ENCODE assay signal across 17 mouse cellular contexts in the genomic region with DNA sequence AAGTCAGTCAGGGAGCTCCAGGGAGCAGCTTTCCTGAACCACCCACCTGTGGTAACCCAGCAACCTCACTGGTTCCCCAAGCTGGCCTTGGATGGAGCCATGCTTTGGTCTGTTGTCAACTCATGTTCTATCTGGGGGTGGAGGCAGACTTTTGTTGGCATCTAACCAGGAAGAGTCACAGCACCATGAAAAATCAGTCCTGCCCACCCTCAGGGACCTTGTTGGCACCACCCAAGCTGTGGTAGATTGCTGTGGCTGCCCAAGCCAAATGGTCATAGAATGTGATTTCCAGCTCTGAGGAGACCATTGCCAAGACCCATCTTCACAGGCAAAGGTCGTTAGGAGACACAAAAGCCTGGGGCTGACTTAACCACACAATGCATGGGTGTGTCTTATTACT. TPM values are rescaled to one million over a fixed set of nuclear protein-coding genes. Genes with fewer than 3 reads are reported as not detected.
"Had no signal": no experiment of that assay in that cellular context is flagged by ENCODE, and none has a peak within 500 bp of the region (broad histone marks: within the 10 kb centered on the region; RNA-seq: fewer than 3 reads in every experiment).

No protein-coding gene starts in this region.

- DNase-seq: heart, postnatal 10 days; heart, postnatal 14 days; heart, postnatal 36 days; heart, postnatal 4 days; kidney, adult 11 months; kidney, adult 18-20 months; kidney, adult 2 months; kidney, adult 8-10 months; kidney, adult 9 months; kidney, postnatal 10 days; kidney, postnatal 14 days; kidney, postnatal 36 days; kidney, postnatal 4 days; layer of hippocampus, adult 9-11 months; layer of hippocampus, postnatal 36 days had no signal

RNA-seq across cellular contexts. Expression of a gene that starts 17.5 kb away (rescaled TPM):
- total RNA-seq: heart, postnatal 25 days; heart, postnatal 36 days; hematopoietic stem cell, adult 5-6 weeks had no signal
